Mouse (Mus musculus) erythroblast, embryonic 14.5 days (primary cell): ENCODE results near the gene Gps2. TPM values are rescaled to one million over a fixed set of nuclear protein-coding genes. Genes with fewer than 3 reads are reported as not detected.
"Not testable (repeated sequence)": the region's sequence is repeated elsewhere in the genome, so short reads cannot be mapped to it uniquely, and the experiment has no call there.

ENCODE experiments used
- H3K27me3 ChIP-seq: 2 replicates; pipeline ENCODE4 v1.6.1; 2012; ENCODE audit warnings: inconsistent platforms; ENCODE audit not compliant: control insufficient read depth
- H3K36me3 ChIP-seq: 2 replicates; pipeline ENCODE4 v1.6.1; 2012; ENCODE audit warnings: mild to moderate bottlenecking, inconsistent platforms; ENCODE audit not compliant: control insufficient read depth
- H3K4me1 ChIP-seq: 2 replicates; pipeline ENCODE4 v1.6.1; 2012; ENCODE audit warnings: inconsistent platforms; ENCODE audit not compliant: control insufficient read depth
- H3K4me3 ChIP-seq: replicated peaks from 2 replicates; pipeline ENCODE3; 2012; ENCODE audit warnings: moderate library complexity, mild to moderate bottlenecking, inconsistent platforms
- H3K9me3 ChIP-seq: 2 replicates; pipeline ENCODE4 v1.6.1; 2012; ENCODE audit warnings: low read length, inconsistent platforms, mixed read lengths; ENCODE audit not compliant: control insufficient read depth
- GATA1 ChIP-seq: IDR thresholded peaks from 2 replicates; pipeline ENCODE4 v1.6.1; 2012; ENCODE audit warnings: low read length, inconsistent platforms, mixed read lengths
- TAL1 ChIP-seq: IDR thresholded peaks from 3 replicates; pipeline ENCODE4 v1.6.1; 2012; ENCODE audit warnings: low read length, inconsistent platforms, mixed read lengths
- polyA plus RNA-seq: library from polyadenylated mRNA; stranded (reverse); fragments of >175 nt; gene quantifications from 2 replicates; pipeline ENCODE4 v1.2.3, GENCODE M21; 2012

Gene Gps2
- polyA plus RNA-seq, 1 experiment, result 90.4 TPM

- peak overlapping the region; percentile 86 for H3K4me3 ChIP-seq
- H3K36me3 ChIP-seq, result peaks cover 51% of the 10 kb centered on the region
- peaks cover 65% of the 10 kb centered on the region for H3K4me1 ChIP-seq
- peaks cover 40% of the 10 kb centered on the region for H3K27me3 ChIP-seq
- no peaks in the 10 kb centered on the region; the same call in 1 of the 2 replicates for H3K9me3 ChIP-seq
- TF ChIP-seq TAL1, result no peak
- TF ChIP-seq GATA1, result no peak
These were observed 33.8 kb downstream of the Gps2 start for GRCm38 (mm10) chr11:69947337-69948065.

- H3K36me3 ChIP-seq, result peaks cover 44% of the 10 kb centered on the region
- H3K4me1 ChIP-seq, result peaks cover 59% of the 10 kb centered on the region
- peaks cover 41% of the 10 kb centered on the region for H3K27me3 ChIP-seq
- no peaks in the 10 kb centered on the region for H3K9me3 ChIP-seq
- H3K4me3 ChIP-seq, result peak within 1 kb of the TSS; percentile 86
- TF ChIP-seq TAL1 (no peak), GATA1 (no peak)
These were observed 34.5 kb downstream of the Gps2 start, which contains the start of gene Slc2a4 for GRCm38 (mm10) chr11:69948066-69948762. Gene Slc2a4 (minus strand): TSS chr11:69948188.

- peaks cover 43% of the 10 kb centered on the region for H3K27me3 ChIP-seq
These were observed 35.1 kb downstream of the Gps2 start for GRCm38 (mm10) chr11:69948763-69949150.

GRCm38 (mm10) chr11:69950807-69951459, 37.2 kb downstream of the Gps2 start:
- Histone ChIP-seq H3K27me3 (peaks cover 47% of the 10 kb centered on the region), H3K4me3 (no peak overlapping the region)
- no peak for TF ChIP-seq TAL1
- TF ChIP-seq GATA1, result no peak

More at GRCm38 (mm10) chr11:69948763-69949150, 35.1 kb downstream of the Gps2 start:
- H3K9me3 ChIP-seq, result no peaks in the 10 kb centered on the region
- H3K36me3 ChIP-seq, result peaks cover 38% of the 10 kb centered on the region
- peaks cover 58% of the 10 kb centered on the region for H3K4me1 ChIP-seq
- TF ChIP-seq GATA1 (no peak), TAL1 (no peak)
- peak overlapping the region; percentile 86 for H3K4me3 ChIP-seq

GRCm38 (mm10) chr11:69952274-69952673, 38.6 kb downstream of the Gps2 start:
- Histone ChIP-seq H3K27me3 (peaks cover 60% of the 10 kb centered on the region), H3K4me1 (peaks cover 23% of the 10 kb centered on the region), H3K4me3 (no peak overlapping the region), H3K9me3 (no peaks in the 10 kb centered on the region), H3K36me3 (peaks cover 3% of the 10 kb centered on the region)
- TF ChIP-seq TAL1 (no peak), GATA1 (no peak)

More at GRCm38 (mm10) chr11:69950807-69951459, 37.2 kb downstream of the Gps2 start:
- Histone ChIP-seq H3K9me3 (no peaks in the 10 kb centered on the region), H3K4me1 (peaks cover 36% of the 10 kb centered on the region), H3K36me3 (peaks cover 17% of the 10 kb centered on the region)

GRCm38 (mm10) chr11:69953267-69953915, 39.7 kb downstream of the Gps2 start:
- H3K9me3 ChIP-seq, result no peaks in the 10 kb centered on the region
- H3K36me3 ChIP-seq, result no peaks in the 10 kb centered on the region
- H3K4me3 ChIP-seq, result no peak overlapping the region
- peaks cover 68% of the 10 kb centered on the region for H3K27me3 ChIP-seq
- TF ChIP-seq TAL1 (no peak), GATA1 (no peak)
- peaks cover 18% of the 10 kb centered on the region for H3K4me1 ChIP-seq

GRCm38 (mm10) chr11:69955618-69956017, 41.9 kb downstream of the Gps2 start:
- H3K36me3 ChIP-seq, H3K4me3 ChIP-seq, H3K9me3 ChIP-seq, H3K4me1 ChIP-seq: not testable (repeated sequence)
- H3K27me3 ChIP-seq, result peaks cover 79% of the 10 kb centered on the region

- no peaks in the 10 kb centered on the region for H3K36me3 ChIP-seq
These were observed 42.5 kb downstream of the Gps2 start for GRCm38 (mm10) chr11:69956218-69956617.

GRCm38 (mm10) chr11:69960616-69961015, 46.9 kb downstream of the Gps2 start:
- peaks cover 4% of the 10 kb centered on the region for H3K4me1 ChIP-seq
- H3K27me3 ChIP-seq, result peaks cover 95% of the 10 kb centered on the region
- H3K9me3 ChIP-seq, result peaks cover 15% of the 10 kb centered on the region
- H3K36me3 ChIP-seq, result no peaks in the 10 kb centered on the region
- no peak overlapping the region for H3K4me3 ChIP-seq
- TF ChIP-seq GATA1 (no peak), TAL1 (no peak)

More at GRCm38 (mm10) chr11:69956218-69956617, 42.5 kb downstream of the Gps2 start:
- Histone ChIP-seq H3K4me1 (peaks cover 4% of the 10 kb centered on the region), H3K9me3 (0 out of 2 replicates have a peak, but pooled peaks cover 2% of the 10 kb centered on the region), H3K4me3 (no peak overlapping the region), H3K27me3 (peaks cover 79% of the 10 kb centered on the region)
- no peak for TF ChIP-seq TAL1
- no peak for TF ChIP-seq GATA1
